Mouse (Mus musculus) lung, postnatal 0 days (tissue): Measurements from ENCODE around the gene Slc22a13. TPM values are rescaled to one million over a fixed set of nuclear protein-coding genes. Genes with fewer than 3 reads are reported as not detected.

Source experiments
- ATAC-seq: fragments of 200-750 bp; cut with Nextera tagmentation; 2 replicates; pipeline ENCODE4 v1.8.0; 2017; ENCODE audit warnings: moderate library complexity
- DNase-seq: peaks from one replicate; pipeline ENCODE4 v3.0.0-alpha.2; 2016; ENCODE audit warnings: low spot score
- H3K27ac ChIP-seq: fragments of 300-500 bp; sonication (generic); 2 replicates; pipeline ENCODE4 v1.5.1; 2014; ENCODE audit warnings: antibody characterized with exemption, mild to moderate bottlenecking, low read length, mixed read lengths
- H3K27me3 ChIP-seq: fragments of 300-500 bp; sonication (generic); replicated peaks from 2 replicates; pipeline ENCODE4 v1.6.1; 2014; ENCODE audit warnings: low read length, mixed read lengths; ENCODE audit not compliant: insufficient read depth
- H3K36me3 ChIP-seq: fragments of 300-500 bp; sonication (generic); 2 replicates; pipeline ENCODE4 v1.6.1; 2014; ENCODE audit warnings: low read length, mixed read lengths; ENCODE audit not compliant: insufficient read depth
- H3K4me1 ChIP-seq: fragments of 300-500 bp; sonication (generic); 2 replicates; pipeline ENCODE4 v1.6.1; 2014; ENCODE audit warnings: antibody characterized with exemption, low read depth, low read length, mixed read lengths; ENCODE audit not compliant: insufficient read depth
- H3K4me2 ChIP-seq: fragments of 300-500 bp; sonication (generic); replicated peaks from 2 replicates; pipeline ENCODE4 v1.6.1; 2014; ENCODE audit warnings: low read depth, mild to moderate bottlenecking, low read length, moderate library complexity, mixed read lengths
- H3K4me3 ChIP-seq: fragments of 300-500 bp; sonication (generic); 2 replicates; pipeline ENCODE4 v1.5.1; 2014; ENCODE audit warnings: low read depth, low read length
- H3K9ac ChIP-seq: fragments of 300-500 bp; sonication (generic); replicated peaks from 2 replicates; pipeline ENCODE4 v1.6.1; 2014; ENCODE audit warnings: low read depth, mild to moderate bottlenecking
- H3K9me3 ChIP-seq: fragments of 300-500 bp; sonication (generic); 2 replicates; pipeline ENCODE4 v1.6.1; 2016; ENCODE audit warnings: low read length, mixed read lengths
- CTCF ChIP-seq: IDR thresholded peaks from 2 replicates; pipeline ENCODE4 v1.5.1; 2016; ENCODE audit warnings: antibody characterized with exemption, mild to moderate bottlenecking
- EP300 ChIP-seq: IDR thresholded peaks from 2 replicates; pipeline ENCODE4 v1.6.1; 2016; ENCODE audit warnings: antibody characterized with exemption, mild to moderate bottlenecking, control low read depth
- WGBS: fragments of 180-500 bp; shearing (Covaris S2); extraction: QIAGEN DNeasy Blood & Tissue Kit; methylation state at CpG from one replicate; pipeline ENCODE4 v1.1.7; 2014; 5-methylcytosine and 5-hydroxymethylcytosine counted together
- polyA plus RNA-seq: library from polyadenylated mRNA; unstranded; fragments of >200 nt; fragmentation: Nextera tagmentation; extraction: Ambion mirVana; gene quantifications from 2 replicates; pipeline ENCODE4 v1.2.1, GENCODE M21; 2015

Slc22a13 gene
- polyA plus RNA-seq, 1 experiment from 2014 or later: not detected

DNA sequence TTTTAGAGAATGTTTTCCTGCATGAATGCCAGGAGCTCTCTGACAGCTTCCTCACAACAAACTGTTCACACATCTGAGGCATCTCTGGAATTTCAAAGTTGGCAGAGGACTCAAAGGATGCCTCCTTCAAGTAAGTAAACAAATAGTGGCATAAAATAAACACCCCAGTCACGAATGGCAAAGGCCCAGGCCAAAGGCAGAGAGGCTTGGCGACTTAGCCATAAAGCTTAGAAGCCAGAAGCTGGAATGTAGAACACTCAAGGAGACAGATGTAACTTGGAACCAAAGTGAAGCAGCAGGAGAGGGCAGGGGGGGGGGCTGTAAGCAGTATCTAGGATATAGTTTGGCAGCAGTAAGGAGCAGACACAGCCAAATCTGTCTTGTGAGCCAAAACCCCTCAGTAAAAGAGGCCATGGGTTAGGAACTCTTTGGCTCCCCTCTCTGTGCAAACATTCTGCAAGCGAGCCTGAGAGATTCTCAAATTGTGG is 27.6 kb downstream of the Slc22a13 start:
- H3K36me3 ChIP-seq: no peaks in the 10 kb centered on the region
- no peak overlapping the region for H3K4me2 ChIP-seq
- H3K4me1 ChIP-seq: no peaks in the 10 kb centered on the region; the same call in 1 of the 2 replicates
- no peaks in the 10 kb centered on the region for H3K27me3 ChIP-seq
- H3K9ac ChIP-seq: no peak overlapping the region
- no peak overlapping the region for H3K4me3 ChIP-seq
- ATAC-seq (peak; percentile 72), DNase-seq (peak; percentile 70)
- WGBS: 9% methylated on average over 3 of the region's 3 CpGs
- H3K27ac ChIP-seq: no peak overlapping the region
- TF ChIP-seq EP300: peak; percentile 44
- no peak for TF ChIP-seq CTCF
- H3K9me3 ChIP-seq: no peaks in the 10 kb centered on the region

DNA sequence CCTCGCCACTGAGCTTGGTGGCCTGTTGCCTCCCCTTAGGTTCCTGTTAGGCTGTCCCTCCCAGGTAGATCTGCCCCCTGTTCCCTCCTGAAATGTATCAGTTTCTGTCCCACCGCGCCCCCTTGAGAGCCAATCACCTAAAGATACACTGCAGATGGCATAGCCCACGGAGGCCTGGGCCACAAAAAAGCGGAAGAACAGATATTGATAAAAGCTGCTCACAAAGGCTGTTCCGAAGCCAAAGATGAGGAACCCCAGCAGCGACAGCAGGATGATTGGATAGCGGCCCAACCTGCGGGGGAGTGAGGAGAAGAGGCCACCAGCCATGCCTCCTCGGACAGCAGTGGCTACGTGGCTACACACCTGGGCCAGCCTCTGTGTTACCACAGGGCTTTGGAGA is 29.6 kb downstream of the Slc22a13 start:
- H3K9me3 ChIP-seq: no peaks in the 10 kb centered on the region
- WGBS: 82% methylated on average over 11 of the region's 11 CpGs
- no peaks in the 10 kb centered on the region for H3K36me3 ChIP-seq
- DNase-seq (no peak), ATAC-seq (no peak)
- no peak overlapping the region for H3K4me2 ChIP-seq
- no peak overlapping the region for H3K4me3 ChIP-seq
- H3K27me3 ChIP-seq: no peaks in the 10 kb centered on the region
- no peak overlapping the region for H3K27ac ChIP-seq
- H3K4me1 ChIP-seq: no peaks in the 10 kb centered on the region; the same call in 1 of the 2 replicates
- H3K9ac ChIP-seq: no peak overlapping the region
- TF ChIP-seq EP300 (no peak), CTCF (no peak)

DNA sequence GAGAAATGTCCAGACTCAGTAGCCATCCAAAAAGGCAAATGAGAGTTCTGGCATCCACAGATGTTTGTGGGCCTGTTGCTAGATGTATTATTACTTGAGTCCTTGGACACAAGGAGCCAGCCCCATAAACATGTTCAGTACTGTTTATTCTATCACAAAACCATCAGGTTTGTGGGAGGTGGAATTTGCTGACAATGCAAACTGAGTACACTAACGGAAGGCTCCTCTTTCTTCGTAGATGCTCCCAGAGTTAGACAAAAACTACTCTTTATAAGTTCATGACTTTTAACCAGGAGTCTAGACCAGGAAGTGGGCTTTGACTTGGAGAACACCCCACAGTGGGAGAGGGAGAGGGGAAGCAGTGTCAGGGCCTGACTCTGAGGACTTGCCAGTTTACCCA is 41.3 kb downstream of the Slc22a13 start:
- Histone ChIP-seq H3K36me3 (no peaks in the 10 kb centered on the region), H3K4me2 (no peak overlapping the region), H3K27ac (no peak overlapping the region), H3K4me3 (no peak overlapping the region), H3K27me3 (no peaks in the 10 kb centered on the region), H3K9me3 (no peaks in the 10 kb centered on the region), H3K4me1 (no peaks in the 10 kb centered on the region), H3K9ac (no peak overlapping the region)
- no peak for ATAC-seq
- TF ChIP-seq EP300 (no peak), CTCF (no peak)
- 87% methylated on average over 2 of the region's 2 CpGs for WGBS
- no peak for DNase-seq

DNA sequence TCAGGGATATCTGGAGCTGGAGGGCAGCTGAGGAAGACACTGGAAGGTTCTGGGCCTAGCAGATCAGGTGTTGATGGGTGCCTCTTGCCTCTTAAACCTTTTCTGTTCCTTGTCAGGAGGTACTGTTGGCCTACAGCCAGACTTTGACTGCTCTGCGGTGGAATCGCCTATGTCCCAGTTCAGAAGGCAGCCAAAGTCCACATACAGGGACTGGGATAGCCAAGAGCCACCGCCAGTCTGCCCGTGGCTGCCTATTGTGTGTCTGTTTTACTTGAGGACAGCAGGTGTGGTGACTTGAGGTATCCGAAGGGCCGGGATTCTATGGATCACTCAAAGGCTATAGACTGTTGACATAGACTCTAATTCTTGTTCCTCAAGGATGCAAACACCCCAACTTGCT is 43.4 kb downstream of the Slc22a13 start:
- Histone ChIP-seq H3K27ac (no peak overlapping the region), H3K36me3 (no peaks in the 10 kb centered on the region), H3K4me3 (no peak overlapping the region), H3K4me2 (no peak overlapping the region), H3K27me3 (no peaks in the 10 kb centered on the region), H3K9me3 (no peaks in the 10 kb centered on the region), H3K4me1 (no peaks in the 10 kb centered on the region), H3K9ac (no peak overlapping the region)
- no peak for DNase-seq
- ATAC-seq: no peak
- 85% methylated on average over 6 of the region's 6 CpGs for WGBS
- no peak for TF ChIP-seq CTCF
- TF ChIP-seq EP300: no peak

DNA sequence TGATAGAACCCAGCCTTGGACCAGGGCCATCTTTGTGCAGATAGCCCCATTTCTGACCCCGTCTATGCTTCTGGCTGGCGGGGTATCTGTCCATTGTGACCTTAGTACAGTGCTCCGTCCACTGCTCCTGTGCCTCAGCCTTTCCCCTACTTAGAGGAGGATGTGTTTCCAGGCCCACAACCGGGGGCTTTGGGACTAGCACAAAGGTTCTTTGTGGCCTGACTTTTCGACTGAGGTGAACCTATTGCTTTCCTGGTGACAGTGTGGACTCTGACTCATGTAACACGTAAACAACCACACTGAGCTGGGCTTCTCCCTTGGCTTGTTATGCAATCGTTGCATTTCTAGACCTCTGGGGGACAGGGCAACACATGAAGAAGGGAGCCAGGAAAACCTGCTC is 44.2 kb downstream of the Slc22a13 start:
- Histone ChIP-seq H3K27me3 (no peaks in the 10 kb centered on the region), H3K27ac (no peak overlapping the region), H3K4me2 (no peak overlapping the region), H3K9ac (no peak overlapping the region), H3K36me3 (no peaks in the 10 kb centered on the region), H3K4me1 (no peaks in the 10 kb centered on the region), H3K4me3 (no peak overlapping the region), H3K9me3 (no peaks in the 10 kb centered on the region)
- DNase-seq: no peak
- 83% methylated on average over 7 of the region's 7 CpGs for WGBS
- no peak for ATAC-seq
- TF ChIP-seq CTCF: no peak
- no peak for TF ChIP-seq EP300

DNA sequence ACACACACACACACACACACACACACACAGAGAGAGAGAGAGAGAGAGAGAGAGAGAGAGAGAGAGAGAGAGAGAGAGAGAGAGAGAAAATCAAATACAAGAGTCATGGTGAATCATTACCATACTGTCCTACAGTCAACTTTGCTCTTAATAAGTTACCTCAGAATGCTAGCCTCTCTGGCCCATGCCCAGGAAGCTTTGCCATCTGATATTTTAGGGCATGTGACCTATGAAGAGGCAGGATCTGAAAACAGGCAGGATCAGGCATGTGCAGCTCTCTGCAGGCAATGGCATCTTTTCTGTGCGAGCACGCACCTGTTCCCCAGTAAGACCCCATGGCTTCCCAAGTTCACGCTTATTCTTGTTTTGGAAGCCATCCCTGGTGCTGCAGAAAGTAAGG is 48.2 kb downstream of the Slc22a13 start:
- no peak for ATAC-seq
- DNase-seq: no peak
- Histone ChIP-seq H3K27ac (no peak overlapping the region), H3K4me3 (no peak overlapping the region), H3K27me3 (no peaks in the 10 kb centered on the region; the same call in 1 of the 2 replicates), H3K4me2 (no peak overlapping the region), H3K36me3 (no peaks in the 10 kb centered on the region), H3K9me3 (no peaks in the 10 kb centered on the region), H3K9ac (no peak overlapping the region), H3K4me1 (no peaks in the 10 kb centered on the region)
- TF ChIP-seq EP300 (no peak), CTCF (no peak)
- 91% methylated on average over 3 of the region's 3 CpGs for WGBS

DNA sequence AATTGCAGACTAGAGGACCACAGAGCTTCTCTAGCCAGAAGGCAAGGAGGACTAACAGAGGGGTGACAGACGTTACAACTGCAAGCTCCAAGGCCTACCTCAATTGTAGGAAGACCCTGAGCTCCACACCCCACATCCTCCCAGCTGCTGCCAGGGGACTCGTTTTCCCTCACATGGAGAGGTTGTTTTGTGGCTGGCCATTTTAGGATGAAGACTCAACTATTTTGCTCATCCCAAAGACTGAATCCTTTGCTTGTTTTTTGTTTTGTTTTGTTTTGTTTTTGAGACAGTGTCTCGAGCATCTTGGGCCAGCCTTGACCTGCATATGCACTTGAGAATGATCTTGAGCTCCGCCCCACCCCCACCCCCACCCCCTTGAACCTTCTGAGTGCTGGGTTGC is 50.0 kb downstream of the Slc22a13 start, which contains the start of gene Gm47289:
Gene Gm47289, plus strand, starts transcription at position 301 of the 400 bp plus-strand sequence.
- H3K9ac ChIP-seq: no peak within 1 kb of the TSS
- H3K4me3 ChIP-seq: no peak within 1 kb of the TSS
- no peak within 1 kb of the TSS for H3K27ac ChIP-seq
- ATAC-seq: no peak
- no peaks in the 10 kb centered on the region for H3K9me3 ChIP-seq
- no peak for TF ChIP-seq EP300
- TF ChIP-seq CTCF: no peak
- H3K4me1 ChIP-seq: no peaks in the 10 kb centered on the region
- 44% methylated on average over 4 of the region's 4 CpGs for WGBS
- no peaks in the 10 kb centered on the region; the same call in 1 of the 2 replicates for H3K27me3 ChIP-seq
- no peak for DNase-seq
- H3K36me3 ChIP-seq: no peaks in the 10 kb centered on the region
- H3K4me2 ChIP-seq: no peak within 1 kb of the TSS
